Mouse (Mus musculus): ENCODE measurements around the gene E2f1. TPM values are rescaled to one million over a fixed set of nuclear protein-coding genes. Genes with fewer than 3 reads are reported as not detected.
A peak's percentile ranks its signal among the peaks of the same experiment; 100 is the strongest.

The E2f1 gene
- polyA plus RNA-seq, 1 experiment from 2014 or later: 35.5 TPM

DNA sequence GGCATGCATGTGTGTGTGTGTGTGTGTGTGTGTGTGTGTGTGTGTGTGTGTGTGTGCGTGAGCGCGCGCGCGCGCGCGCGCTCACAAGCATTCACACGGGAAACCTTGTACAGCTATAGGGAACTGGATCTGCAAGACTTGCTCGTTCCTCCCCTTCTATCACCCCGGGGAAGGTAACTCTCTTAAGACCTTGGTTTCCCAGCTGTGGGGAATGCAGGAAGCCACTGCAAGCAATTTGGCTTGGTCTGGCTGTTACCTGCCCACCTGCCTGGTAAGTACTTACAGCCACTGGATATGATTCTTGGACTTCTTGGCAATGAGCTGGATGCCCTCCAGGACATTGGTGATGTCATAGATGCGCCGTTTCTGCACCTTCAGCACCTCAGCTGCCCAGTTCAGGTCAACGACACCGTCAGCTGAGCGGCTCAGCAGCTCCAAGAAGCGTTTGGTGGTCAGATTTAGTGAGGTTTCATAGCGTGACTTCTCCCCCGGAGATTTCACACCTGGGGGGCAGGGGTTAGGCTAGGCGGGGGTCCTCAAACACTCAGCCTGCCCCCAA, 6.0 kb downstream of the E2f1 start:
- DNase-seq (ENCODE audit: low spot score): no peak
- Histone ChIP-seq H3K27me3 (ENCODE audit: low read depth, poor library complexity, severe bottlenecking) (no peaks in the 10 kb centered on the region), H3K9me3 (replicated peaks) (no peaks in the 10 kb centered on the region), H3K27ac (replicated peaks) (0 out of 2 replicates have a peak overlapping the region, but pooled peaks have one; percentile 30), H3K4me1 (peaks cover 63% of the 10 kb centered on the region), H3K4me3 (no peak overlapping the region), H3K36me3 (peaks cover 79% of the 10 kb centered on the region)
- WGBS: 92% methylated on average over 22 of the region's 22 CpGs

DNA sequence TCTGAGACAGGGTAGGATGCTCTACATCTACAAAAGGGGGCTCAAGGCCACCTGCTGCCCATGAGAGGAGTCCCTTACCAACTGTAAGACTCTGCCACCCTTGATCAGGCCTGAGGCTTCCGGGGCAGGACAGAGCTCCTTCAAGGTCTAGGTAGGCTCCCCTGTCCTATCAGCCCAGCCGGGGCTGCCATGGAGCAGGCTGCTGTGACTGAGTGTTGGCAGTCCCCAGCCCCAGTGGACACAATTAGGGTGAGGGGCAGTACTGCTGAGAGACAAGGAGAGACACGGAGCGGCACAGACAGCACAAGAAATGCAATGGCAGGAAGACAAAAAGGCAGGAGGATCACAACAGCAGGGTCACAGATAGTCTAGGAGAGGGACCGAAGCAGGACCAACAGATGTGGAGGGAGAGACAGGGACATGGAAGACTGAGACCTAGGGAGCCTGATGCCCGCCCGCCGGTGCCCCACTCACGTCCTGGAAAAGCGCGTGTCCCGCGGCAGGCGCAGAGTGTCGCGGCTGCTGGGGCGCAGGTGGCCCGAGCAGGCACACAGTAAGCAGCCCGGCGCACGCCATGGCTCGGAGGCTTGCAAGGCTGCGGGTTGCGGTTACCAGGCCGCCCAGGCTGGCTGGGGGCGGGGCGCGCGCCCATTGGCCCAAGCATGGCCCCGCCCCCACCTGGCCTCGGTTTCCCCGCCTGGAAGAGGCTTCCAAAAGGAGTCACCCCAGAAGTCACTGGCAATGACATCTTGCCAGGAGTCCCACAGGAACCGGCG, 11.2 kb downstream of the E2f1 start, which contains the start of gene Necab3:
Gene Necab3 (minus strand): TSS at position 627 of the 776 bp plus-strand sequence.
- peaks cover 49% of the 10 kb centered on the region for H3K4me1 ChIP-seq
- H3K9me3 ChIP-seq (replicated peaks): no peaks in the 10 kb centered on the region
- H3K27me3 ChIP-seq (ENCODE audit: low read depth, poor library complexity, severe bottlenecking): peaks cover 21% of the 10 kb centered on the region
- DNase-seq (ENCODE audit: low spot score): peak; percentile 63
- H3K36me3 ChIP-seq: peaks cover 54% of the 10 kb centered on the region
- WGBS: 6% methylated on average over 34 of the region's 34 CpGs
- peak within 1 kb of the TSS; percentile 79 for H3K27ac ChIP-seq (replicated peaks)
- H3K4me3 ChIP-seq: peak within 1 kb of the TSS; percentile 50

DNA sequence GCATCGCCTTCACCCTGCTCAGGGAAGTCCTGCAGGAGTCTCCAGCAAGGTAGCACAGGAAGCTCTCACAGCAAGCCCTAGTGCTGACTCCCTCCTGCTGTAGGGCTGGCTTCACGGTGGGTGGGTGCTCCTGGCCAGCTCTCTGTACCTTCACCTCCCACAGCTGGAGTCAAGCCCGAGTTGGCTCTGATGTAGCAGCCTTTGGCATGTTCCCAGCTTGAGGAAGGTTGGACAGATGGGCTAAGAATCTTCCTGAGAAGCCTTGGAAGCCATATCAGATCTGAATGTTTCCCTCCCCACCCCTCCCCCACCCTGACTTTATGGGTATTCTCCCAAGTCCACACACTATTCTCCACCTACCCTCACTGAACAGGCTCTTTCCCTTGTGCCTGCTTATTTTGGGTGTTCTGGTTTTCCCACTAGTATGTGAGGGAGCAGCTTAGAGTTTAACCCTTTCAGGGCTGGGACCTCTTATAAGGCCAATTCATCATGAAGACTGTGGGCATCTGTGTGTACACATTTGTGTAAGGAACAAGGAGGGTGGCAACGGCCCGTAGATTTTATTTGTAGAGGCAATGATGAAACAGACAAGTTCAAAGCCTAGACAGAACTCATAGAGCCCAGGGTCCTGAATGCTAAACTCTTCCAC, 12.4 kb downstream of the E2f1 start:
- peaks cover 55% of the 10 kb centered on the region for H3K4me1 ChIP-seq
- H3K9me3 ChIP-seq (replicated peaks): no peaks in the 10 kb centered on the region
- H3K27ac ChIP-seq (replicated peaks): peak overlapping the region; percentile 72
- no peak for DNase-seq (ENCODE audit: low spot score)
- H3K27me3 ChIP-seq (ENCODE audit: low read depth, poor library complexity, severe bottlenecking): peaks cover 32% of the 10 kb centered on the region
- peaks cover 42% of the 10 kb centered on the region for H3K36me3 ChIP-seq
- 57% methylated on average over 5 of the region's 5 CpGs for WGBS
- H3K4me3 ChIP-seq: no peak overlapping the region

DNA sequence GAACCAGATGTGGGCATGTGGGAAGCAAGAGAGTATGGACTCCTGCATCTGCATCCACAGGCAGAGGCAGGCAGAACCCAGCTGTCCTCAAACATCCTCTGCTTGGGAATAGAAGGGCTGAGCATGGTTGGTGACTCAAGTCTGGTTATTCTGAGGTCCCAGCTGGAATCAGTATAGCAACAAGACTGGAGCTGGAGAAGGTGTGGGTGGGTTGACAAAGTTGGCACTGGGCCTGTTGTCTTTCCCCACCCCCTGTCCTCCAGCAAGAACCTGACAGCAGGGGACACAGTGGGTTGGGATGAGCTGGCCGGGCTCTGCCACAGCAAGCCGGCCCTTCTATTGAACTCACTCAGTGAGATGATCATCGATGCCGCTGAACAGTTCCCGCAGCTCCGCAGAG, 14.5 kb downstream of the E2f1 start:
- Histone ChIP-seq H3K4me3 (no peak overlapping the region), H3K27ac (replicated peaks) (no peak overlapping the region), H3K36me3 (peaks cover 22% of the 10 kb centered on the region), H3K27me3 (ENCODE audit: low read depth, poor library complexity, severe bottlenecking) (peaks cover 53% of the 10 kb centered on the region), H3K9me3 (replicated peaks) (no peaks in the 10 kb centered on the region), H3K4me1 (peaks cover 52% of the 10 kb centered on the region)
- DNase-seq (ENCODE audit: low spot score): no peak
- WGBS: 87% methylated on average over 6 of the region's 6 CpGs

- Histone ChIP-seq H3K4me1 (peaks cover 44% of the 10 kb centered on the region), H3K27me3 (ENCODE audit: low read depth, poor library complexity, severe bottlenecking) (peaks cover 67% of the 10 kb centered on the region), H3K4me3 (peak overlapping the region; percentile 12), H3K36me3 (peaks cover 11% of the 10 kb centered on the region; the same call in 1 of the 2 replicates), H3K27ac (replicated peaks) (peak overlapping the region; percentile 64; the same call in 1 of the 2 replicates), H3K9me3 (replicated peaks) (no peaks in the 10 kb centered on the region)
- WGBS: 26% methylated on average over 27 of the region's 27 CpGs
- DNase-seq (ENCODE audit: low spot score): peak; percentile 76
These were observed 17.2 kb downstream of the E2f1 start for GRCm38 (mm10) chr2:154552424-154552907.

GRCm38 (mm10) chr2:154551927-154552326, 17.8 kb downstream of the E2f1 start:
- peaks cover 64% of the 10 kb centered on the region for H3K27me3 ChIP-seq (ENCODE audit: low read depth, poor library complexity, severe bottlenecking)

GRCm38 (mm10) chr2:154551476-154551875, 18.2 kb downstream of the E2f1 start, which contains the start of gene Actl10:
Gene Actl10, plus strand, starts transcription at chr2:154551776.
- peaks cover 62% of the 10 kb centered on the region for H3K27me3 ChIP-seq (ENCODE audit: low read depth, poor library complexity, severe bottlenecking)
- 79% methylated on average over 4 of the region's 4 CpGs for WGBS
- peaks cover 34% of the 10 kb centered on the region for H3K4me1 ChIP-seq
- H3K36me3 ChIP-seq: peaks cover 11% of the 10 kb centered on the region; the same call in 1 of the 2 replicates
- H3K9me3 ChIP-seq (replicated peaks): no peaks in the 10 kb centered on the region
- peak; percentile 11 for DNase-seq (ENCODE audit: low spot score)
- H3K27ac ChIP-seq (replicated peaks): peak within 1 kb of the TSS; percentile 64; the same call in 1 of the 2 replicates
- H3K4me3 ChIP-seq: peak within 1 kb of the TSS; percentile 12

More at GRCm38 (mm10) chr2:154551927-154552326, 17.8 kb downstream of the E2f1 start:
- no peaks in the 10 kb centered on the region for H3K9me3 ChIP-seq (replicated peaks)
- 30% methylated on average over 21 of the region's 21 CpGs for WGBS
- H3K27ac ChIP-seq (replicated peaks): 0 out of 2 replicates have a peak overlapping the region, but pooled peaks have one; percentile 24
- DNase-seq (ENCODE audit: low spot score): peak; percentile 32
- peak overlapping the region; percentile 12; the same call in 1 of the 2 replicates for H3K4me3 ChIP-seq
- peaks cover 38% of the 10 kb centered on the region for H3K4me1 ChIP-seq
- peaks cover 11% of the 10 kb centered on the region; the same call in 1 of the 2 replicates for H3K36me3 ChIP-seq

- Histone ChIP-seq H3K4me3 (no peak overlapping the region), H3K27ac (replicated peaks) (no peak overlapping the region), H3K9me3 (replicated peaks) (no peaks in the 10 kb centered on the region), H3K27me3 (ENCODE audit: low read depth, poor library complexity, severe bottlenecking) (peaks cover 62% of the 10 kb centered on the region), H3K36me3 (peaks cover 11% of the 10 kb centered on the region; the same call in 1 of the 2 replicates), H3K4me1 (peaks cover 30% of the 10 kb centered on the region)
- 88% methylated on average over 2 of the region's 2 CpGs for WGBS
- DNase-seq (ENCODE audit: low spot score): no peak
These were observed 18.8 kb downstream of the E2f1 start for GRCm38 (mm10) chr2:154550937-154551336.

DNA sequence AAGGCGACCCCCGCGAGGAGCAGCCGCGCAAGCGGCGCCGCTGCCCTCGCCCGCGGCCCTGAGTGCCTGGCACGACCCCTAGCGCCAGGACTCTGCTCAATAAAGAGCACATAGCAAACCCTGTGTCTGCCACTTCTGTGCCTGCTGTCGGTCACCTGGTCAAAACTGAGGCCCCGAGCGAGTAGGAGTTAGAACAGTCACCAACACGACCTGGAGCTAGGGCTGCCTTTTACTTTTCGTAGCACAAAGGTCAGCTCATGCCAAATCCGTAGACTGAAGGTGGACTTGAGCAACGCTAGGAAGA, 19.9 kb downstream of the E2f1 start:
- Histone ChIP-seq H3K4me3 (peak overlapping the region; percentile 57), H3K36me3 (peaks cover 12% of the 10 kb centered on the region; the same call in 1 of the 2 replicates), H3K9me3 (replicated peaks) (no peaks in the 10 kb centered on the region), H3K27ac (replicated peaks) (peak overlapping the region; percentile 84), H3K4me1 (peaks cover 30% of the 10 kb centered on the region), H3K27me3 (ENCODE audit: low read depth, poor library complexity, severe bottlenecking) (peaks cover 62% of the 10 kb centered on the region)
- no peak for DNase-seq (ENCODE audit: low spot score)
- 17% methylated on average over 20 of the region's 20 CpGs for WGBS

GRCm38 (mm10) chr2:154549127-154549885, 20.4 kb downstream of the E2f1 start:
- 3% methylated on average over 48 of the region's 48 CpGs for WGBS
- Histone ChIP-seq H3K4me1 (peaks cover 30% of the 10 kb centered on the region), H3K9me3 (replicated peaks) (no peaks in the 10 kb centered on the region), H3K27me3 (ENCODE audit: low read depth, poor library complexity, severe bottlenecking) (peaks cover 56% of the 10 kb centered on the region), H3K27ac (replicated peaks) (peak overlapping the region; percentile 84), H3K36me3 (peaks cover 7% of the 10 kb centered on the region; the same call in 1 of the 2 replicates), H3K4me3 (peak overlapping the region; percentile 57)
- DNase-seq (ENCODE audit: low spot score): peak; percentile 85

GRCm38 (mm10) chr2:154548688-154549087, 21.0 kb downstream of the E2f1 start:
- peaks cover 3% of the 10 kb centered on the region; the same call in 1 of the 2 replicates for H3K36me3 ChIP-seq
- peaks cover 30% of the 10 kb centered on the region for H3K4me1 ChIP-seq
- H3K27ac ChIP-seq (replicated peaks): 0 out of 2 replicates have a peak overlapping the region, but pooled peaks have one; percentile 84
- H3K4me3 ChIP-seq: peak overlapping the region; percentile 57; the same call in 1 of the 2 replicates
- WGBS: 29% methylated on average over 3 of the region's 3 CpGs
- no peaks in the 10 kb centered on the region for H3K9me3 ChIP-seq (replicated peaks)
- H3K27me3 ChIP-seq (ENCODE audit: low read depth, poor library complexity, severe bottlenecking): peaks cover 53% of the 10 kb centered on the region
- peak; percentile 37 for DNase-seq (ENCODE audit: low spot score)

DNA sequence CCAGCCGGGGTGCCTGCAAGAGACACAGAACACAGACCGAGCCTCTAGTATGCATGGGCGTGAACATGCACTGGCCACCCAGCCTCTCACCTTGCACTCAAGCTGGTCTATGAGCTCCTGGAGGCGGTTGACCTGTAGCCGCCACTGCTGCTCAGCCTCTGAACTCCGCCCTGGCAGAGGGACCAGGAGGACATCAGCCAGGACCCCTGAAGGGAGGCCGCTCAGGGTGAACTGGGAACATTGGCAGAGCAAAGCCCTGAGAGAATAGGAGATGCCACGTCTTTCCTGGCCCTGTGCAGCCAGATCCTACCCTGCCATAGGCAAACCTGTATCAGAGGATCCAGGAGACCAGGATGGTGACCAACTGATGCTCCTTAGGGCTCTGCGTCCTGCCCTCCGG, 23.0 kb downstream of the E2f1 start, which contains the start of gene 1700003F12Rik:
Gene 1700003F12Rik (plus strand): TSS at position 375 of the 400 bp plus-strand sequence.
- peak; percentile 12 for DNase-seq (ENCODE audit: low spot score)
- H3K4me3 ChIP-seq: no peak within 1 kb of the TSS
- peaks cover 18% of the 10 kb centered on the region for H3K4me1 ChIP-seq
- no peak within 1 kb of the TSS for H3K27ac ChIP-seq (replicated peaks)
- H3K27me3 ChIP-seq (ENCODE audit: low read depth, poor library complexity, severe bottlenecking): peaks cover 33% of the 10 kb centered on the region
- no peaks in the 10 kb centered on the region for H3K9me3 ChIP-seq (replicated peaks)
- H3K36me3 ChIP-seq: peaks cover 3% of the 10 kb centered on the region; the same call in 1 of the 2 replicates
- WGBS: 93% methylated on average over 10 of the region's 10 CpGs

All from midbrain, embryonic 10.5 days (tissue).